Mouse (Mus musculus): ENCODE measurements at regions not wholly inside any gene's neighbourhood (a gene's known extent, or its start where the extent isn't known, plus 50 kb on each side); places are given as distances from the start of the nearest gene placed in this dataset.

DNA sequence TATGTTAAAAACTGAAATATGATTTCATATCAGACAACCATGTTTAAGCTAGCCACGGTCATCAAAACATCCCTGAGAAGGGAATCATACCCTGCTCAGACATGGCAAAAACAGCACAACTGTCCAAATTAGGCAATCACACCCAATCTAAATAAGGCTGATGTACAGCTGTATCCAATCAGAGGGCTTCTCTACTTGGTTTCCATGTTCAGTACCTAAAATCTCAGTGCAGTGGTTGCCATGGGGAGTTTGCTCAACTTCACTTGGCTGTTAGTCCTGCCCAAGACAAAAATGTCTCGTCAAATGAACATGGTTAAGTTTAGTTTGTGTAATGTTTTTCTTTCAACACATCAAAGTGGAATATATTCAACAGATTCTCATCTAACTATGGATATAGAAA lies 987.0 kb downstream of the Cdh9 start:
- no peak for DNase-seq (ENCODE audit: low spot score in 2 of 2)

DNA sequence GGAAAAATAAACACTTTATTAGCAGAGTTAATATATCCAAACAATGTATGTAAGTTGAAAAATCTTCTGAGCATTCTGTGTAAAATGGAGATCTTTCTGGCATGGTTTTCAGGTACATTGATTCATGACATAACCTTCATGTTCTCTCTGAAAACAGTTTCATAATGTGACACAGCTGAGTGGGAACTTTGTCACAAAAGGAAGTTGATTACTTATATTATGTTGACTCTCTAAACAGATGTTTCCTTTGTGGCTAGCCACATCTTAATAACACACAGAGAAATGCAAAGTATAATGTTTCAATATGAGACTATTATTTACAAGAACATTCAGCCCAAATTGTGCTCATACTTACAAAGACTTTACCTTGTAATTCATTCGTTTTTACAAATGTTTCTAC lies 1002.1 kb downstream of the Cdh9 start:
- no peak for DNase-seq (ENCODE audit: low spot score in 2 of 2)

DNA sequence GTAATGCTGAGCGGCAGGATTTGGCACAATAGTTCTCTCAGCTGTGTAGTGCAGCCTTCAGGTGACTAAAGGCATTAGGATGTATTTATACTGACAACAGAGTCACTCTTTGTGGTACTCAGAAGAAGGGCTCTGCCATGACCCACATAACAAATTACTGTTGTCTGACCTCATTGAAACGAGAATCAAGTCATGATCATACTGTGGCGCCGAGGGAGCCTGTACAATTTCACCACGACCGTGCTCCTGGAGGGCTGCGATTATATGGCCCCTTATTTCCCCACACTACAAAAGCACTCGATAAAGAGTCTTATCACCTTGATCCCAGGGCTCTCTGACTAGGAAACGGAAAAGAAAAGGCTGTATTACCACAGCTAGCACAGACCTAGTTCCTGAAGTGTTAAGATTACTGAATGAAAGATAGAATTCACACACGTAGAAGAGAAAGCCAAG lies 1041.7 kb downstream of the Cdh9 start:
- DNase-seq (ENCODE audit: low spot score in 2 of 2): no peak

DNA sequence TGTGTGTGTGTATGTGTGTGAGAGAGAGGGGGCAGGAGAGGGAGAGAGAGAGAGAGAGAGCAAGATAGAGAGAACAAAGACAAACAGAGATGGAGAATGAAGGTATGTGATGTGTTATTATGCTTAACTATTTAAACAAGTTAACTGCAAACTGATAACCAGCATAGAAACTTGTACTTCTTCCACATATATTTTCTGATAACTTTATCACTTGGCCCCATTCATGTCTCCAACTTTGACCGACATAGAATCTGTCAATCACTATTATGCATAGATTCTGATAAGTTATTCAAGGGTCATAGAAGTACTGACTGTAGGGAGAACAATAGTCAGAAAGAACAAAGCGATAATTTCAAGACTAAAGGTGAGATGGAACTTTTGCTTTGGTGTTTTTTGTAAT lies 1039.0 kb upstream of the Cdh10 start:
- DNase-seq (ENCODE audit: low spot score in 2 of 2): no peak

DNA sequence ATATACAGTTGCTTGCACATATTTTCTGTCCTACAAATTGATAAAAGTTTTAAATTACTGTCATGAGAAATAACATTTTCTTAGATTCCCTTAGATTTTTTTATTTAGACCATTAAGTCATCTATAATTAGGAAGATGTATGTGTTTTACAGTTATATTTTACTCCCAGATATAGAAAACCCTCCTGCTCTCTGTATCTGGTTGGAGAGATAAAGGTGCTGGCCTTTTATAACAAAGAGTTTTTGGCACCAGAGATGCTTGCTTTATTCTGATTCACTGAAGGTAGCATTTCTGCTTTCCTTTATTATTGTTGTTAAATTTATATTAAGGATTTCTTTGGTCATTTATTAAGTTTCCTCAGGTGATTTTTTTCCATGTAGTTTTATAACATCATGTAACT lies 1035.4 kb upstream of the Cdh10 start:
- DNase-seq (ENCODE audit: low spot score in 2 of 2): no peak

DNA sequence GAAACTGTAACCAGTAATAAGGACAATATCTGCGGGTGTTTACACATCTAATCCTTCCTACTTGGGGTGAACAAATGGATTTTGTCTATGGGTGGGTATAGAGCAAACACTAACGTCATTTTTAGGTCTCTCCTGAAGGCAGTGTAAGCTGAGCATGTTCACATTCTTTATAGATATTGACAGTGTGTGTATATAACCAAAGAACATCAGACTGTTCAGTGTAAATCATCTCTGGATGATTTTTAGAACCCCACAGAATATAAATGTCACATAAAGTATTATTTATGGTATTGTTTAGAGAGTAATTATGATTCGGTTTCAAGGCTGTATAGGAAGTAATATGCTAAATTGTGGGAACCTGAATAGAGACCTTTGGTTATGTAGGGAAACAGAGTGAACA lies 1021.2 kb upstream of the Cdh10 start:
- DNase-seq (ENCODE audit: low spot score in 2 of 2): no peak

DNA sequence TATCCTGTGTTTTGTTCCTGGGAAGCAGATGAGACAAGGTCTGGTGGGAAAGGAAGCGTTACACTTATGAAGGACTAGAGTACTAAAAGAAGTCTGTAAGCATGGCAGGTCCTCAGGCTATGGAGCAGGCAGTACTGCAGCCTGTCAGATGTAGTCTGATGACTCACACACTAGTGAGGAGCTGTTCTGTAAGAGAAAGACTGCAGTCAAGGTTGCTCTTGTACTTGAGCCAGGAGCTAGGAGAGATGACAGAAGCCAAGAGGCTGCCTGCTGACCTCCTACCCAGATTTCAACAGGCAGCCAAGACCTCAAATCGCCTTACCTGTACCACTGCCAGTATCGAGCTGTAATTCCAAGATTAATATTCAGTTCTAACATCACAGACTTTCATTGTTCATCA lies 1017.3 kb upstream of the Cdh10 start:
- DNase-seq (ENCODE audit: low spot score in 2 of 2): peak in 1 of 2 experiments; percentile 3

DNA sequence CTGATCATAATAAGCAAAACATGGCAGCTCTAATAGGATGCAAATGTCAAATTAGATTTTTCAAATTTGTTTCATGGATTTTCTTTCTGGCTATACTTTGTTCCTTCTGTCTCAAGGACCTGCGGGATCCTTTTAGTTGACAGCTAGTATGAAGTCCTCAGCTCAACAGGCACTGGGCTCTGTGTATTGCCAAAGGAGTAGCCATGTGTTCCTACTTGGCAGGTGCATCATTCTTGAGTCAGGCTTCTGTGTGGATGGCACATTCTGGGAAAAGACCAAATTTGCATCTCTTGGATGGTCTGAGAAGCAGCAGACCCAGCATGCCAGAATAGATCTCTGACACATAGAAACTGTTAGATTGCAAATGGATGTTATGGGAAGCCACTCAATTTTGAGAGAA lies 1015.6 kb upstream of the Cdh10 start:
- DNase-seq (ENCODE audit: low spot score in 2 of 2): no peak

DNA sequence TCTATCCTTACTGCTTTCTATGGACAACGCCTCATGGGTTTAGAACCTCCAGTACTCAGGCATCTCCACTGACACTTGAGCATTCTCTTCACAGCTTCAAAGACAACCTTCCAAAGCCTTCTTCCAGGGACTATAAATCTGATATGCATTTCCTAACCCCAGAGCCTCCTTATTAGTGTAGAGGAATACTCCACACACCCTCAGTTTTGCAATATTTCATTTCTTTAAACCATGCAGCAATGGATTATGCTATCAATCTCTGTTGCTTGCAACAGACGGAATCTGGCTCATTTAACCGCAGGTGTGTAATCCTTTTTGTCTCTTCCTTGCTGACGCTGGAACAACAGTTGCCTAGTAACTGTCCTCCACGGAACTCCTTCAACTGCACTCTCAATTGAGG lies 988.4 kb upstream of the Cdh10 start:
- DNase-seq (ENCODE audit: low spot score in 2 of 2): no peak

DNA sequence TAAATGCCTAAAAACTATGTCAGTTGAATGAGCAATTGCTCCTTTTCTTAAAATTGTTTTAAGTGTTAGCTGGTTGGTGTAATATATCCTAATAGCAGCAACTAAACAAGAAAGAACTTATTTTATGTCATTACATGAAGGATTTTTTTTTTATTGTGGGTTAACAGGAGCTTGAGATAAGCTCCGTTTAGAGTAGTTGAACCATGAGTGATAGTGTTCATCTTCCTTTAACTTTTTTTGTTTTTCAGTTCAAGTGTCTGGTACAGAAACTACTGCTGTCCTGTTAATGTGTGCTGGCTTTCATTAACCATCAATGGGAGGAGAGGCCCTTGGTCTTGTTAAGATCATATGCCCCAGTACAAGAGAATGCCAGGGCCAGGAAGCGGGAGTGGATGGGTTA lies 986.8 kb upstream of the Cdh10 start:
- DNase-seq (ENCODE audit: low spot score in 2 of 2): no peak

DNA sequence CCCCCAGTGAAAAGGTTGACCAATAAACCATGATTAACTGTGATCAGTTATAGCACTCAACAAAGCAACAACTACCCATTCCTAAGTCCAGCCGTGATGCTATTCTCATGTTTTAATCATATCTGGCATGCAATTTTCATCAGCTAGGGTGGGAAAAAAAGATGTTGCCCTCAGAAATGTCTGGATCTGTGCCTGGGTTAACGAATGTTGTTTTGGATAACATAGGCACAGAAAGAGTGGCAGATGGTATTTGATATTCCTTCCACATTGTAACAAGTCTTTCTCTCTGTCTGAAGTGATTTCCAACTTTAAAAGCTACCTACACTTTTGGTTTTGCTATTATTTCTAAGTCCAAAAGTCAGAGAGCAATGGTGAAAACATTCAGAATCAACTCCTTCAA lies 938.6 kb upstream of the Cdh10 start:
- no peak for DNase-seq (ENCODE audit: low spot score in 2 of 2)

DNA sequence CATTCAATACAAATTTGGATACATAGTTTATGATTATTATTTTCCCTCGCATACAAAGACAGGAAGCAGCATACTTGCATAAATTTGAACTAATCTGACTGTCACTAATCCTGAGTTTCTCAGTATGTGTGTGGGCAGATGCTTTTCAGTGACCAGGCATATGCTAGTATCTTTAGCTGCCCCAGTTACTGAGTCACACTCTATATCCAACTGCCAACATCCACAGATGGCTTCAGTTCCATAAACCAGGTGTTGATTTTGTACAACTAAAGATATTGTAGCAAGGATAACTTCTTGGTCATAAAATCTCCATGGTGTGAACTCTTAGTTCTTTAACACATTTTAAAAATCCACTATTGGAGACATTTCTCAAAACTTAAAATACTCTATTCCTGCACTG lies 929.4 kb upstream of the Cdh10 start:
- peak; percentile 46 to 49 for DNase-seq (ENCODE audit: low spot score in 2 of 2)

DNA sequence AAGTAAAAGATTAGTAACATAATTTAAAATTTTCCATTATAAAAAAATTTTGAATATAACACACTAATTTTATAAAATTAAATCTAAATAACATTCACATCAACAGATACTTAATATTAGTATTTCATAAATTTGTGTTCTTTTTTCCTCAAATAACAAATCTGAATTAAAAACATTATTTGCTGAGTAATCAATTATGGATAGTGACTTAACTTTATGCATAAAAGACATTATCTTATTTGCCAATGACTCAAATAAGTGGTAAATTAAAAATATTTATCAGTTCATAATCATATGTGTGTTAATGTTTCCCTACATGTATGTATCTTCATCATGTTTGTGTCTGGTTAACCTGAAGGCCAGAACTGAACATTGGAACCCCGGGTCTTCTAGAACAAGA lies 918.7 kb upstream of the Cdh10 start:
- DNase-seq (ENCODE audit: low spot score in 2 of 2): no peak

DNA sequence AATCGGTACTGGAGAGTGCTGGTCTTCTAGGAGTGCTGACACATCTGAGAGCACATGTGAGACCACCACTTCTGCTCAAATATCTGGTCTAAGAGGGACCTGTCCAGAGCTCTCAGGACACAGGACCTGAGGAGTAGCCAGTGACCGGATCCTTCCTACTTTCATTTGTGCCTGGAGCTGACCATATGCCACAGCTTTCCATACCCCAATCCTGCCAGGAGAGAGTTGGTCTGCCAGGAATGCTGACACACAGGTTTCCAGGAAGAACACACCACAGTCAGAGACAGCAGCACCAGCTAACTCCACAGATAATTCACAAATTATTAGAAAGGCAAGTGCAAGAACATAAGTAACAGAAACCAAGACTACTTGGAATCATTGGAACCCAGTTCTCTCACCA lies 906.5 kb upstream of the Cdh10 start:
- no peak for DNase-seq (ENCODE audit: low spot score in 2 of 2)

DNA sequence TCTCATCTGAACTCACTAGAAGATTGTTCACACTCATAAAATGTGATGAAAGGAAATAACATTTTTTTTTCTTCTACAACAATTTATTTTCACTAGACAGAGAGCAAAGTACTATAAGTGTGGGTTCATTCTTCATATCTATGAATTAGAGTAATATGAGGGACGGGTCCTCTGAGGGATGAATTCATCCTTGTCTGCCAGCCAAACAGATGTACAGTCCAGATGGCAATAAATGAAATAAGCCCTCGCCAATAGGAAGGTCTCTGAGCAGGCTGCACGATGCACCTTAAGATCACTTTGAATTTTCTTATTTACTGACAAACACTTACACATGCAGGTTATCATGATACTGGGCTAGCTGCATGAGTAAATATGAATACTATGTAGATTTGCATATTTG lies 886.2 kb upstream of the Cdh10 start:
- DNase-seq (ENCODE audit: low spot score in 2 of 2): no peak

DNA sequence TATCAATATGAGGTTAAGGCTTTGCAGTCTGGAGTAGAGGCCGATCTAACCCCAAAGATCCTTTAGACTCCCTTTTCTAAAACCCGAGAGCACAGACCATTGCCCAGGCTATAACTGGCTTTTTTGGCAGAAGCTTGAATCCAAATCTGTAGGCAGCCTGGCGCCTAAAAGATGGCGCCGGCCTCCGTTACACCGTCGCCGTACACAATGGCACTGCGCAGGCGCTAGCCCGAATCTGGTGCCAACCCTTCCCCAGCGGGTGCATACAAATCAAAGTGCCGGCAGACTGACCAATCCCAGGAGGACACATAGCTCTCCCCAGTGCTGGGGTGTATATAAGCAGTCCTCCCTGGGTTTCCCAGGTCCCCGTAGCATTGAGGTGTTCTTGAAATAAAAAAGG lies 884.9 kb upstream of the Cdh10 start:
- no peak for DNase-seq (ENCODE audit: low spot score in 2 of 2)

DNA sequence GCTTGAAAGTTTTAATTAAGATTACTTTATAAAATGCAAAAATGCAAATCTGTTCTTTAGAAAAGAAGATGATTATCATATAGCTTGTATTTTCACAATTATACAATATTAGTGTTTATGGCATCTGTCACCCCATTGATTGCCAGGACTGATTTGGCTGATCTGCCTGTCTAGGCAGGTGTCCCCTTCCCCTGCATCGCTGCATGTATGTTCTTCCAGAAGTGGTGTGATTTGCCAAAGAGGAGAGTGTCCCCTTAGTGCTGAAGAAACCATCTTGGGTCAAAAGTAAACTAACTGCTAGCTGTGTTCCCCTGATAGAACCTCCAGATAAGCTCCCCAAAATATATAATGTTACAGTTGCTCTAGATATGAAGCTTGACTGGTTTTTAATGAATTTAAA lies 883.3 kb upstream of the Cdh10 start:
- DNase-seq (ENCODE audit: low spot score in 2 of 2): no peak

DNA sequence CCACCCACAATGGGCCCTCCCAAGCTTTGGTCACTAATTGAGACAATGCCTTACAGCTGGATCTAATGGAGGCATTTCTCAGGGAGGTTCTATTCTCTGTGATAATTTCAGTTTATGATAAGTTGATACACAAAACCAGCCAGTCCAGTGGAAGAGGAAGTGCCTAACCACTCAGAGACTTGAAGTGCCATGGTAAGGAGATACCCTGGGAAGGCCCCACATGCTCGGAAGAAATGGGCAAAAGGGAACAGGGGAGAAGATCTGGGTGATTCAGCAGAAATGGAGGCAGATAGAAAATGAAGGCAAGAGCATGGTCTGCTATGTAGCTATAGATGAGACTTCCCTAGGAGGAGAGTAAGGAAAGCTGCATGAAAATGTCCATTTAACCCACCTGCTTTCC lies 856.0 kb upstream of the Cdh10 start:
- no peak for DNase-seq (ENCODE audit: low spot score in 2 of 2)

DNA sequence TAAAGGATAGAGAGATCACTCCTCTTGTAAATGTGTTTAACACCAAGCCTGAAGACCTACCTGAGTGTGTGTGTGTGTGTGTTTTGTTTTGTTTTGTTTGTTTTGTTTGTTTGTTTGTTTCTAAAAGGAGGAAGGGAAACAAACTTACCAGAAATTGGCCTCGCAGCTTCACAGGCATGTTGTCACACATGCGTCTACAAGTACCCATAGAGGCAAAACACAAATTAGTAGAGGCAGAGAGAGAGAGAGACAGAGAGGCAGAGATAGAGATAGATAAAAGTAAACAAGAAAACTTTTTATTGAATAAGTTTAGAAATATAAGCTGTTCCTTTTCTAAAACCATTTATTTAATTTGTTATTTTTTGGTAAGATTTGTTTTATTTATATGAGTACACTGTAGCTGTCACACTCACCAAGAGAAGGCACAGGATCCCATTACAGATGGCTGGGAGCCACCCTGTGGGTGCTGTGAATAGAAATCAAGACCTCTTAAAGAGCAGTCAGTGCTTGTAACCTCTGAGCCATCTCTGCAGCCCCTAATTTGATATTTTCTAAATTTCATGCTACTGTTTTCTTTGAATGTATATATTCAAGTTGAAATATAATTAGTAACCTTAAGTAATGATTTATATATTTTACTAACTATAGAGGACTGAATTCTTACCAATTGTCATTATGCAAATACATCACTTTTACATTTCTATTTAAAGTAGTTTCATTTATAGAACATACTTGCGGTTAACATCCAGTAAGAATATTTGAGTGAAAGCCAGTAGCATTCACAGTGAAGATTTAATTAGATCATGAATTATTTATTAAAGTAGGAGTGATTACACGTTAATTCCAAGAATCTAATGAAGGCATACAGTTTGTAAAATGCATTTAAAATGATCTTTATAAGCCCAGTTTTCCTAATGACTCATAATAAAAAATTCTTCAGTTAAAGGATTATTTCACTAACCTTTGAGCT lies 855.2 kb upstream of the Cdh10 start:
- no peak for DNase-seq (ENCODE audit: low spot score in 2 of 2)

DNA sequence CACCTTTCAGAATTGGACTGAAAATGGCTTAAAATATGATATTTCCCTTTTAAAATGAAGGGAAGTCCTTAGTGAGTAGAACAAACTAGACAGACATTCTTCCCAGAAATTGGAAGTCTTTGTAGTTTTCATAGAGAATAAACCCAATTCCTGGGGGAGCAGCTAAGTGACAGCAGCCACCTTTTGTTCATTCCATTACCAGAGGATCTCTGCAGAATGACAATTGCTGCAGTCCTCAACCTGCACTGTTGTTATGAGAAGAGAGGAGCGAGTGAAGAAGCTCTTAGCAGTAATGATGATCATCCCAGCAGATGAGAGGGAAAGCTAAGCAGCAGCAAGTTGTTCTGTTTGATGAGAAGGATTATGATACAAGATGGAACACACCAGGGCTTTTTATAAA lies 831.0 kb upstream of the Cdh10 start:
- no peak for DNase-seq (ENCODE audit: low spot score in 2 of 2)

DNA sequence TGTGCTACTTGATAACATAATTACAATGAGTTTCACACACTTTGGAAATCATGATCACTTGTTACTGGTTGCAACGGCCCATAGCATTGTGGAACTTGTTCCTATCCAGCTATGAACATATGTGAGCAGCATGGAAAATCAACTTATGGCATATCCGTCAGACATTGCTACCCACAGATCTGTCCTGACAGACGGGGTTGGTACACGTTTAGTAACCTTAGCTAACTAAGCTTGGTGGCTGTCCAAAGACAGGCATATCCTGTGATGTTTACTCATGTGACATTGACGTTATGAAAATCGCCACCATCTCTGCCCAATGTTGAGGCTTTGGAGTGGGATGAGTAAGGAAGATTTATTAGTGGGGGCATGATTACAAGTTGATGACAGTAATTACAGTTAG lies 786.1 kb upstream of the Cdh10 start:
- peak in 1 of 2 experiments; percentile 15 for DNase-seq (ENCODE audit: low spot score in 2 of 2)

DNA sequence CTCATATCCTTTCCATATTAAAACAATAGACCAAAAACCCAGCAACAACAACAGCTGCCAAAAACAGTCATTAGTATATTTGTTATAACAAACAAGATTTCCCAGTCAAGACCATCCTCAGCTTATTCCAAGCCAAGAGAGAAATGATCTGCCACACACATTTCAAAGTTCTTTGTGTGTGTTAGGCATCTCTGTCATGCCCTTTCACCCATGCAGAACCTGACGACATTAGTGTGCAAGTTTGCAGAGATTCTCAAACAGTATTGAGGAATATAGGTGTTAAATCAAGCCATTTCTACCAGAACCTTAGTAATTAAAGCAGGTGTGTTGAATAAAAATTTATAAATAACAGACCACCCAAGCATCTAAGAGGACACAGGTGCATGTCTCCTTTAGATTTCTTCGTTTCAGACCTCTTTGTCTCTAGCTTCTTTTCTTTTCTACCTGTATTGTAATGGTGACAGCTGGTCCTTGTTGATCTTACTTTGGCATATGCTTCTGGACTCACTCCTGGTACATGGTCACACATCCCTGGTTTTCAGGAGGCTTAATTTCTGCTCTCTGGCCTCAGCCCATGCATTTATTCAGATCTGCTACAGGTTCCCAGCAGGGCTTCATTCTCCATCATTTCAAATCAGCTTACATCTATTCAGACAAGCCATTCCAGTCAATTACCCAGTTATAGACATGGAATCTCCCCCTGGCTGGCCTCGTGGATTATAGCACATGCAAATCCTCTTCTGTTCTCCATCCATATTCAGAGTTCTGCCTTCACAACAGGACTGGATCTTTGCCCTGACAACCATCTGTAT lies 766.3 kb upstream of the Cdh10 start:
- DNase-seq (ENCODE audit: low spot score in 2 of 2): no peak

All from left cerebral cortex, adult 18-20 months (tissue).